Mouse (Mus musculus): Measurements from ENCODE around the gene Sdf2l1.

- TF ChIP-seq KAT2A (conservative IDR thresholded peaks at IDR 0.05; ENCODE audit: low read depth, low read length) (no peak), USF1 (IDR thresholded peaks at IDR 0.05; ENCODE audit: low read depth, low read length) (no peak), POLR2A (IDR thresholded peaks at IDR 0.05; ENCODE audit: control insufficient read depth in 1 of 2, insufficient read depth in 1 of 2, low read depth in 1 of 2, low read length in 2 of 2, poor library complexity in 1 of 2) (no peak), RAD21 (IDR thresholded peaks at IDR 0.05; ENCODE audit: low read depth, low read length) (no peak), GATA1 (IDR thresholded peaks at IDR 0.05; ENCODE audit: low read depth, low read length) (no peak), CTCF (IDR thresholded peaks at IDR 0.05 in 2 of 3, conservative IDR thresholded peaks at IDR 0.05 in 1 of 3; ENCODE audit: control insufficient read depth in 1 of 3, insufficient read depth in 1 of 3, low read depth in 2 of 3, low read length in 3 of 3, poor library complexity in 1 of 3, severe bottlenecking in 1 of 3) (no peak), NRF1 (IDR thresholded peaks at IDR 0.05; ENCODE audit: insufficient read depth, low read depth, low read length, poor library complexity, severe bottlenecking) (no peak), TCF12 (IDR thresholded peaks at IDR 0.05; ENCODE audit: low read depth, low read length) (no peak), BHLHE40 (IDR thresholded peaks at IDR 0.05; ENCODE audit: borderline replicate concordance, low read depth, low read length) (no peak), GABPA (IDR thresholded peaks at IDR 0.05; ENCODE audit: low read depth, low read length) (no peak), MYC (IDR thresholded peaks at IDR 0.05; ENCODE audit: low read depth, low read length) (no peak), ELF1 (IDR thresholded peaks at IDR 0.05; ENCODE audit: low read depth, low read length) (no peak), MEF2A (IDR thresholded peaks at IDR 0.05; ENCODE audit: extremely low read depth, insufficient replicate concordance, low read depth, low read length, poor library complexity, severe bottlenecking) (no peak), USF2 (IDR thresholded peaks at IDR 0.05; ENCODE audit: borderline replicate concordance in 1 of 2, insufficient read depth in 1 of 2, low read depth in 1 of 2, low read length in 2 of 2) (no peak)
These were observed 27.6 kb downstream of the Sdf2l1 start for GRCm38 (mm10) chr16:17104600-17104999.
